Mouse (Mus musculus) midbrain, postnatal 0 days (tissue): ENCODE measurements around the gene Tbl3. TPM values are rescaled to one million over a fixed set of nuclear protein-coding genes. Genes with fewer than 3 reads are reported as not detected.

ENCODE experiments used
- ATAC-seq: fragments of 200-750 bp; cut with Nextera tagmentation; 2 replicates; pipeline ENCODE4 v1.8.0; 2017; ENCODE audit warnings: moderate number of reproducible peaks, mild to moderate bottlenecking, moderate TSS enrichment, moderate library complexity; ENCODE audit not compliant: low FRiP score
- DNase-seq: peaks from one replicate; pipeline ENCODE4 v3.0.0-alpha.2; 2015; ENCODE audit warnings: low spot score
- H3K27ac ChIP-seq: fragments of 300-500 bp; sonication (generic); 2 replicates; pipeline ENCODE4 v1.5.1; 2014; ENCODE audit warnings: low read depth, mild to moderate bottlenecking, low read length, mixed read lengths
- H3K27me3 ChIP-seq: fragments of 300-500 bp; sonication (generic); 2 replicates; pipeline ENCODE4 v1.6.1; 2014; ENCODE audit warnings: low read length, control low read depth, mixed read lengths; ENCODE audit not compliant: insufficient read depth
- H3K36me3 ChIP-seq: fragments of 300-500 bp; sonication (generic); 2 replicates; pipeline ENCODE4 v1.6.1; 2014; ENCODE audit warnings: low read length, control low read depth, mixed read lengths; ENCODE audit not compliant: insufficient read depth
- H3K4me1 ChIP-seq: fragments of 300-500 bp; sonication (generic); 2 replicates; pipeline ENCODE4 v1.6.1; 2014; ENCODE audit warnings: mild to moderate bottlenecking, control low read depth, antibody characterized with exemption, low read length, mixed read lengths; ENCODE audit not compliant: insufficient read depth
- H3K4me2 ChIP-seq: fragments of 300-500 bp; sonication (generic); 2 replicates; pipeline ENCODE4 v1.6.1; 2014; ENCODE audit warnings: low read depth, mild to moderate bottlenecking, low read length, mixed read lengths; ENCODE audit not compliant: poor library complexity, severe bottlenecking
- H3K4me3 ChIP-seq: fragments of 300-500 bp; sonication (generic); 2 replicates; pipeline ENCODE4 v1.5.1; 2014; ENCODE audit warnings: low read depth, mild to moderate bottlenecking, low read length, moderate library complexity
- H3K9ac ChIP-seq: fragments of 300-500 bp; sonication (generic); replicated peaks from 2 replicates; pipeline ENCODE4 v1.6.1; 2014; ENCODE audit warnings: mild to moderate bottlenecking, low read length, moderate library complexity, mixed read lengths; ENCODE audit not compliant: poor library complexity, severe bottlenecking
- H3K9me3 ChIP-seq: fragments of 300-500 bp; sonication (generic); 2 replicates; pipeline ENCODE4 v1.6.1; 2016; ENCODE audit warnings: low read length, control low read depth
- CTCF ChIP-seq: IDR thresholded peaks from 2 replicates; pipeline ENCODE4 v1.5.1; 2016; ENCODE audit warnings: antibody characterized with exemption, mild to moderate bottlenecking
- WGBS: fragments of 180-500 bp; shearing (Covaris S2); extraction: QIAGEN DNeasy Blood & Tissue Kit; methylation state at CpG from one replicate; pipeline ENCODE4 v1.1.7; 2014; 5-methylcytosine and 5-hydroxymethylcytosine counted together
- polyA plus RNA-seq: library from polyadenylated mRNA; unstranded; fragments of >200 nt; fragmentation: Nextera tagmentation; extraction: Ambion mirVana; gene quantifications from 2 replicates; pipeline ENCODE4 v1.2.1, GENCODE M21; 2015
- total RNA-seq: library from RNA; depleted of rRNA; stranded (reverse); fragments of >200 nt; gene quantifications from 2 replicates; pipeline ENCODE4 v1.2.3, GENCODE M21; 2014

The Tbl3 gene
- total and polyA plus RNA-seq, 2 experiments from 2014 or later = 38.2 to 56.4 TPM

GRCm38 (mm10) chr17:24705821-24706220 is 1.6 kb downstream of the Tbl3 start:
- Histone ChIP-seq H3K4me2 (no peak overlapping the region), H3K27me3 (no peaks in the 10 kb centered on the region), H3K9ac (no peak overlapping the region), H3K9me3 (no peaks in the 10 kb centered on the region), H3K27ac (no peak overlapping the region), H3K4me1 (no peaks in the 10 kb centered on the region), H3K4me3 (no peak overlapping the region), H3K36me3 (peaks cover 38% of the 10 kb centered on the region)
- DNase-seq (no peak), ATAC-seq (no peak)
- no peak for TF ChIP-seq CTCF
- 95% methylated on average over 3 of the region's 3 CpGs for WGBS

GRCm38 (mm10) chr17:24701251-24701650 is 6.2 kb downstream of the Tbl3 start:
- ATAC-seq (no peak), DNase-seq (no peak)
- Histone ChIP-seq H3K9ac (no peak overlapping the region), H3K4me3 (no peak overlapping the region), H3K36me3 (peaks cover 51% of the 10 kb centered on the region), H3K4me2 (no peak overlapping the region), H3K27me3 (no peaks in the 10 kb centered on the region), H3K9me3 (no peaks in the 10 kb centered on the region), H3K4me1 (no peaks in the 10 kb centered on the region), H3K27ac (no peak overlapping the region)
- 90% methylated on average over 9 of the region's 9 CpGs for WGBS
- TF ChIP-seq CTCF = no peak

GRCm38 (mm10) chr17:24699473-24699872 is 8.0 kb downstream of the Tbl3 start:
- no peak for ATAC-seq
- no peak overlapping the region for H3K4me2 ChIP-seq
- WGBS = 72% methylated on average over 2 of the region's 2 CpGs
- 0 out of 2 replicates have a peak, but pooled peaks cover 3% of the 10 kb centered on the region for H3K4me1 ChIP-seq
- no peak overlapping the region for H3K27ac ChIP-seq
- no peaks in the 10 kb centered on the region for H3K27me3 ChIP-seq
- H3K9me3 ChIP-seq = no peaks in the 10 kb centered on the region
- TF ChIP-seq CTCF = no peak
- H3K36me3 ChIP-seq = peaks cover 41% of the 10 kb centered on the region
- H3K4me3 ChIP-seq = no peak overlapping the region
- no peak for DNase-seq
- no peak overlapping the region for H3K9ac ChIP-seq

- DNase-seq (no peak), ATAC-seq (no peak)
- Histone ChIP-seq H3K4me3 (no peak overlapping the region), H3K9ac (no peak overlapping the region), H3K36me3 (peaks cover 34% of the 10 kb centered on the region), H3K27me3 (no peaks in the 10 kb centered on the region), H3K9me3 (no peaks in the 10 kb centered on the region), H3K27ac (no peak overlapping the region), H3K4me2 (no peak overlapping the region), H3K4me1 (0 out of 2 replicates have a peak, but pooled peaks cover 3% of the 10 kb centered on the region)
- WGBS = 66% methylated on average over 9 of the region's 9 CpGs
- TF ChIP-seq CTCF = no peak
Observed at GRCm38 (mm10) chr17:24698715-24699114, 8.7 kb downstream of the Tbl3 start.

- Histone ChIP-seq H3K9ac (no peak overlapping the region), H3K4me1 (0 out of 2 replicates have a peak, but pooled peaks cover 3% of the 10 kb centered on the region), H3K9me3 (no peaks in the 10 kb centered on the region), H3K4me3 (no peak overlapping the region), H3K4me2 (no peak overlapping the region), H3K36me3 (peaks cover 34% of the 10 kb centered on the region), H3K27ac (no peak overlapping the region), H3K27me3 (no peaks in the 10 kb centered on the region)
- ATAC-seq (no peak), DNase-seq (no peak)
- TF ChIP-seq CTCF = no peak
- 22% methylated on average over 5 of the region's 5 CpGs for WGBS
Observed at GRCm38 (mm10) chr17:24697985-24698384, 9.5 kb downstream of the Tbl3 start.

GRCm38 (mm10) chr17:24696011-24696697 is 11.3 kb downstream of the Tbl3 start, which contains the start of the genes Gfer and Noxo1:
Gfer (minus strand) TSS chr17:24696156.
Noxo1 (plus strand) TSS chr17:24696234.
- H3K4me1 ChIP-seq = 0 out of 2 replicates have a peak, but pooled peaks cover 3% of the 10 kb centered on the region
- peak within 1 kb of the TSS; percentile 79 for H3K9ac ChIP-seq
- WGBS = under 1% methylated on average over 48 of the region's 76 CpGs
- no peaks in the 10 kb centered on the region for H3K27me3 ChIP-seq
- TF ChIP-seq CTCF = peak; percentile 33; the same call in 1 of the 2 replicates
- H3K9me3 ChIP-seq = no peaks in the 10 kb centered on the region
- peak within 1 kb of the TSS; percentile 63 for H3K4me2 ChIP-seq
- peaks cover 25% of the 10 kb centered on the region for H3K36me3 ChIP-seq
- H3K27ac ChIP-seq = peak within 1 kb of the TSS; percentile 87
- DNase-seq = peak; percentile 88
- H3K4me3 ChIP-seq = peak within 1 kb of the TSS; percentile 79
- peak; percentile 90 for ATAC-seq
